Mouse (Mus musculus): ENCODE results near the gene Olfr281.

Gene Olfr281

GRCm38 (mm10) chr15:98483907-98484886, 31.8 kb downstream of the Olfr281 start:
- DNase-seq (ENCODE audit: low spot score), result no peak

GRCm38 (mm10) chr15:98486433-98487021, 34.1 kb downstream of the Olfr281 start:
- no peak for DNase-seq (ENCODE audit: low spot score)

GRCm38 (mm10) chr15:98491332-98491731, 38.9 kb downstream of the Olfr281 start:
- no peak for DNase-seq (ENCODE audit: low spot score)

- no peak for DNase-seq (ENCODE audit: low spot score)
Observed at GRCm38 (mm10) chr15:98492102-98492501, 39.7 kb downstream of the Olfr281 start, which contains the start of gene Olfr279. TSS of gene Olfr279 (plus strand) at chr15:98492402.

GRCm38 (mm10) chr15:98497631-98498030, 45.2 kb downstream of the Olfr281 start:
- DNase-seq (ENCODE audit: low spot score), result no peak

GRCm38 (mm10) chr15:98503317-98503716, 50.9 kb downstream of the Olfr281 start:
- DNase-seq (ENCODE audit: low spot score), result no peak

GRCm38 (mm10) chr15:98504514-98504913, 52.1 kb downstream of the Olfr281 start:
- DNase-seq (ENCODE audit: low spot score), result peak; percentile 75

GRCm38 (mm10) chr15:98506253-98506957, 54.0 kb downstream of the Olfr281 start:
- no peak for DNase-seq (ENCODE audit: low spot score)

GRCm38 (mm10) chr15:98507321-98507720, 54.9 kb downstream of the Olfr281 start:
- DNase-seq (ENCODE audit: low spot score), result no peak

GRCm38 (mm10) chr15:98509387-98509786, 57.0 kb downstream of the Olfr281 start:
- DNase-seq (ENCODE audit: low spot score), result no peak
